Mouse (Mus musculus): ENCODE measurements at regions not wholly inside any gene's neighbourhood (a gene's known extent, or its start where the extent isn't known, plus 50 kb on each side); places are given as distances from the start of the nearest gene placed in this dataset.
A peak's percentile ranks its signal among the peaks of the same experiment; 100 is the strongest.

GRCm38 (mm10) chr1:55807028-55807427, 401.3 kb downstream of the Plcl1 start:
- DNase-seq: no peak

- no peak for DNase-seq
Measured at GRCm38 (mm10) chr1:55808724-55809519, 403.2 kb downstream of the Plcl1 start.

DNA sequence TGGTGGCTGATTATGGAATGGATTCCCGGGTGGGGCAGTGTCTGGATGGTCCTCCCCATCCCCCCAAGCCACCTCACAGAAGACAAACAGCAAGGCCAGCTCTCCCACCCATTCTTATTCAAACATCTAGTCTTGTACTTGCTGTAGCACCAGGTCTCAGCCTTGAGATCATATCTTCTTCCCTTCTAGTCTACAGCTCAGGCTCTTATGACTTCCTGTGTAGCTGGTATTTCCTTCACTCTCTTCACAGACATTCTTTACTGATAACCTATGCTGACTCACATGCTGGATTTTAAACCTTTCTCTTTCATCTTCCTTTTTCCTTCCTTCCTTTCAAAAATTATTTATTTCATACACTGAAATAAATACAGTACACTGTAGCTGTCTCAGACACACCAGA, 406.8 kb downstream of the Plcl1 start:
- DNase-seq: no peak

DNA sequence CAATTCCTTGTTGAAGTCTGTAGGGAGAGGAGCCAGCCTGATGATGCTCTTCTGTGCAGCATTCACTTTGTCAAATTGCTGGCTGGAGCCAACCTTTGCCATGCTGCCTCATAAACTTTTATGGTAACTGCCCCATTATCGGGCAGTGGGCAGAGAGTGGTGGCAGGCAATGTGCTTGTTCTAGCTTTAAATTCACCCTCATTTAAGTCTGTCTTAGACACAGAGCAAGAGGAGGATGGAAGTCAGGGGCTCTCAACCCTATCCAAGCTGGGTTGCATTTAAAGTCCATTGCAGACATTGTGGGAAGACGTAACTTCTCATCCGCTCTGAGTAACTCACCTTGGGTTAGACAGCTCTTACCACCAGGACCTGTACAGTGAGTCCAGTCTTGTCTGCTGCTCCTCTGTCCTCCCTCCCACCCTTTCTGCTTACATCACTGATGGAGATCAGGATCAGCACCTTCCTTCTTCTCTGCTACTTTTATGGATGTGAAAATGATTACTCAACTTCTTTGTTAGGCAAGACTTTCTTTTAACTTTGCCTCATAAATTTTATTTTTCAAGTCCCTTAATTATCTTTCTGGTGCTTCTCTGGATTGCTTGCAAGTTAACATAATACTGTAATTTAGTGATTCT, 415.3 kb downstream of the Plcl1 start:
- DNase-seq: no peak

DNA sequence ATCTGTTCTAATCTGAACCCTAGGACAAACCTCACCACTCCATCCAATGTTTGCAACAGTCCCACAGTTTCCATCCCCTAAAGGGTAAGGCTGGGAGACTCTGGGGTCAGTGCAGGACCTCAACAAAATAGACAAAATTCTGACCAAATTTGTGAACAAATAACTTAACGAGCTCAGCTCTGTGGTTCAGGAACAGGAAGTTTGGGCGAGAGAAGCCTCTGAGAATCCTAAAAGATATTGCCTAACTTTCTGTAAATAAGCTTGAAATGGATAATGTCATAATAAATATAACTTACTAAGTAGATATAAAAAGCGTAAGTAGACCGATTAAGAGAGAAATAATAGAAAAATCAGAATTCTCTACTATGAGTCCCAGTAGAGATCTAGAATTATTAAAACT, 416.9 kb downstream of the Plcl1 start:
- no peak for DNase-seq

GRCm38 (mm10) chr1:55827191-55827590, 421.5 kb downstream of the Plcl1 start:
- DNase-seq: no peak

DNA sequence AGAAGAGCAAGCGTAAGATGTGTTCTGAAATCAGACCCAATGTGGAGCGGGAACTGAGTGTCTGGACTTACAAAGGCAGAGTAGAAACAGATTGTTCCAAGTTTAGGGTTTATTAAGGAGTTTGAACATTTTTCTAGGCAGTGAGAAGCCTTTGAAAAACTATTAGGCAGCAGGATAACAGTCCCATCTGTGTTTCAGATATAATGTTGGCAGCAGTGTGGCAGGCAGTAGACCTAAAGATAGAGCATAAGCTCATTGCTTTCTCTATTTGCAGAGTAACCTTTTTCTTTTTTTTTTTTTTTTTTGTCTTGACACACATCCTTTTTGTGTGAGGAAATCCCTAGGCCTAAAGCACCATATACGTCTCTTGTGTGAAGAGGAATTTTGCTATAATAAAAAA, 429.6 kb downstream of the Plcl1 start:
- no peak for DNase-seq

DNA sequence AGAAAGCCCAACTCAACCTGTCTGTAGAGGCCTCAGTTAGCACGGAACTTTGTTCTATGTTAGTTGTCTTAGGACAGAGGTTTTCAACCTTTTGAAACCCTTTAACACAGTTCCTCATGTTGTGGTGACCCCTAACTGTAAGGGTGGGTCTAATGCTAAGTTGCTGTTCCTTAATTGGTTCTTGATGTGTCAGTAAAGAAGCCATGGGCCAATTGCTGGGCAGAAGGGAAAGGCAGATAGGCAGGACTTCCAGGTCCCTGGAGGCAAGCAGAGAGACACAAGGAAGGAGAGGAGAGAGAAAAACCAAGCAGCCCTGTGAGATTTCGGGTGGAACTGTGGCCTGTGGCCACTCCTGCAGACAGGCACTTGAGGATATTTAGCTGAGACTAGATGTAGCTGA, 431.0 kb downstream of the Plcl1 start:
- DNase-seq: no peak

DNA sequence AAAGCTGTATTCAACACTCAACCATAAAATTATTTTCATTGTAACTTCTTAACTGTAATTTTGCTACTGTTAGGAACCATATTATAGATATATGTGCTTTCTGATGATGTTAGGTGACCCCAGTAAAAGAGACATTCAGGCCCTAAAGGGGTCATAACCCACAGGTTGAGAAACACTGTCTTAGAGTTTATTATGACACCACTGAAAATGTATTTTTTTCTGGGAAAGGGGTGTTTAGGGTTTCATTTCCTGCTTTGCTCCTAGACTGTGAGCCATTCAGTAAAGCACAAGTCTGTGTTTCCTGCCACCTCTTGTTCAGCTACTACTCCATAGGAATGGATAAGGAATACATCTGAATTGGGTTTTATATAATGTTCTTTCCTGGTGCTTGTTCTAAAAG, 431.6 kb downstream of the Plcl1 start:
- no peak for DNase-seq

- peak; percentile 34 for DNase-seq
Measured at GRCm38 (mm10) chr1:55838168-55838567, 432.4 kb downstream of the Plcl1 start.

DNA sequence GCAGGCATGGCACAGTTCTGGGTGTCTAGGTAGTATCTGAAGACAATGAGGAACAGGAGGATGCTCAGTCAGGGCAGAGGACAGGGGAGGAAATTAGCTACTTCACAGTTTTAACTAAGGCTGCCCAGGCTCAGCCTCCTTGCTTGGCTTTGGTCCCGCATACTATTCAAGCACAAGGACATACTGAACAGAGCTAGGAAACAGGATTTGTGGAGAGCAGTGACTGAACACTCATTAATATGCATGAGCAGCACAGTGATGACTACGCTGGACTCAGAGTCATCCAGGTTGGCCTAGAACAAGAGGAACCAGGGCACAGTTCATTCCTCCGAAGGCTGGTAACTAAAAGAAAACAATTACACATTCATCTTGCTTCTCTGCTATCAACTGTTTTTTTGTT, 443.1 kb downstream of the Plcl1 start:
- no peak for DNase-seq

GRCm38 (mm10) chr1:55852354-55852753, 446.6 kb downstream of the Plcl1 start:
- no peak for DNase-seq

DNA sequence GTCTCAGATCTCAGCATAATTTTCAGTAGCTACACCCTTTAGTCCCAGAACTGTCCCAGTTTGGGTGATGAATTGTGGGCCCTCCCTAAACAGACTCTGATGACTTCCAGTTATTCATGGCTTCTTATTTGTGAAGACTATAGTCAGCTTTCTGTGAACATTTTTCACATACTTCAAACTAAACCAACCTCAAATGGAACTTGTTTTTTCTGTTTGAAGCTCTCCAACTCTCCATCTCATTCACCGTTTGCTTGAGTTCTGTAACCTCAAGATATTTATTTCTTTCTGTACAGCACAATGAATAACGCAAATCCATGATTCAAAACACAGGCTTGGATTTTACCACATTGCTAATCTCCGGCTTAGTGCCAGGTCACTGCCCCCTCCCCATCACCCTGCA, 453.4 kb downstream of the Plcl1 start:
- DNase-seq: no peak

GRCm38 (mm10) chr1:55863113-55863512, 457.4 kb downstream of the Plcl1 start:
- DNase-seq: no peak

GRCm38 (mm10) chr1:55865274-55865673, 459.6 kb downstream of the Plcl1 start:
- no peak for DNase-seq

DNA sequence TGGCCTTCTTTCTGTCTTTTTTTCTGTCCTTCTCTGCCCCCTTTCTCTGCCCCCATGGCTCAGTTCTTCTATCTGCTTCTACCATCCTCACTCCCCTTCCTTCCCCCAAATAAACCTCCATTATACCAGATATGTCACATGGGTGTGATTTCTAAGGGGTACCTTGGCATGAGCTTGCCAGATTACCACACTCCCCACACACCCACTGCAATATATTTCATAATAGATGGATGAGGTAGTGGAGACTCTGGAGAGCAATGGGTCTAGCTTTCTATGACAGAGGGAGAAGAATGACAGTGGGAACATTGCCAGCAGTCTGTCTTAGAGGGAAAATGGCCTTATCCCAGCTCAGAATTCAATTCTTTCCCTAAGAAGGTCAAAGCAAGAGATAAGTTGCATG, 461.0 kb downstream of the Plcl1 start:
- no peak for DNase-seq

DNA sequence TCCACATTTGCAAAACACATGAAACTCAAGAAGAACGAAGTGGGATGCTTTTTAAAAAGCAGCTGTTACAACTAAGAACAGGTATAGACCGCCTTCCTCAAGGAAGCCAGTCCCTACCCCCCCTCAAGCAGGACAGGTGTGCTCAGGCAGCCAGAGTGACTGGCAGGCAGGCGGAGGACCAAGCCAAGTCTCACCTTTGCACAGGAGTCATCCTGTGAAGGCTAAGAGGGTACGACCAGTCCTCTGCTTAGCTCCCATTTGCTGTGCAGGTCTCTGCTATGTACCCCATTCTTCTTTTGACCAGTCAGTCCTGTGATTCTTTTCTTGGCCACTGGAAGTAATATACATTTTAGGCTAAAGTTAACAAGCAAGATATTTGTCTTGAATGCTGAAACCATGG, 467.9 kb downstream of the Plcl1 start:
- DNase-seq: no peak

GRCm38 (mm10) chr1:55874143-55874867, 468.6 kb downstream of the Plcl1 start:
- DNase-seq: peak; percentile 42

GRCm38 (mm10) chr1:55874868-55875144, 469.1 kb downstream of the Plcl1 start:
- DNase-seq: no peak

GRCm38 (mm10) chr1:55884576-55884975, 478.9 kb downstream of the Plcl1 start:
- DNase-seq: no peak

DNA sequence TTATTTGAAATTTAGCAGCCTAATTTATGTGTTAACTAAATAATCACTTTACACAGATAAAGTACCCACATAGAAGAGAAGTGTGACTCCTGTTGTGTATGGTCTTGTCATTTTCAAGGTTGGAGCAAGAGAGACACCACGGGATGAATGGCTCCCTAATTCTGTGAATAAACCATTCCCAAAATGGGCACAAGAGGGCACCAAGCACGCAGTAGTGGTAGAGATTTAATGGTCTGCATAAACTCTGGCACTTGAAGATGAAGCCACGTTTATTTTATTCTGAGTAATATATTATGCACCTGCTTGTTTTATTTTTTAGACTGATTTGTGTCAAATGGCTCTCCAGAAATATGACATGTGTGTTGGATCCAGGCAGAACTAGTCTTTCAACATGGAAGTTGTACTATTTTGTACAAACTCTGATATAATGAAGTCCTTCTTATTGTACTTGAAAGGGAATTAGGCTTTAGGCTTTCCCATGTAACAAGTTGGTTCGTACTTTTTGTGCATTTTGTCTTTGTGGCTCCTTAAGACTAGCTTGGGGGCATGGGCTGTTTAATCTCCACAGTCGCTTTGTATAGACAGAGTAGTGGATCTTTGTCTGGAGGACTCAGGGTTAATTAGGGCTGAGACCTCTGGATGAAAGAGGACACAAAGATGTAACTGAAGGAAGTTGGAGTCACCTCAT, 480.8 kb downstream of the Plcl1 start:
- DNase-seq: peak; percentile 36

- DNase-seq: no peak
Measured at GRCm38 (mm10) chr1:55887386-55887785, 481.7 kb downstream of the Plcl1 start.
